Comparison of ENCODE assay signal across 9 mouse cellular contexts in the genomic region with DNA sequence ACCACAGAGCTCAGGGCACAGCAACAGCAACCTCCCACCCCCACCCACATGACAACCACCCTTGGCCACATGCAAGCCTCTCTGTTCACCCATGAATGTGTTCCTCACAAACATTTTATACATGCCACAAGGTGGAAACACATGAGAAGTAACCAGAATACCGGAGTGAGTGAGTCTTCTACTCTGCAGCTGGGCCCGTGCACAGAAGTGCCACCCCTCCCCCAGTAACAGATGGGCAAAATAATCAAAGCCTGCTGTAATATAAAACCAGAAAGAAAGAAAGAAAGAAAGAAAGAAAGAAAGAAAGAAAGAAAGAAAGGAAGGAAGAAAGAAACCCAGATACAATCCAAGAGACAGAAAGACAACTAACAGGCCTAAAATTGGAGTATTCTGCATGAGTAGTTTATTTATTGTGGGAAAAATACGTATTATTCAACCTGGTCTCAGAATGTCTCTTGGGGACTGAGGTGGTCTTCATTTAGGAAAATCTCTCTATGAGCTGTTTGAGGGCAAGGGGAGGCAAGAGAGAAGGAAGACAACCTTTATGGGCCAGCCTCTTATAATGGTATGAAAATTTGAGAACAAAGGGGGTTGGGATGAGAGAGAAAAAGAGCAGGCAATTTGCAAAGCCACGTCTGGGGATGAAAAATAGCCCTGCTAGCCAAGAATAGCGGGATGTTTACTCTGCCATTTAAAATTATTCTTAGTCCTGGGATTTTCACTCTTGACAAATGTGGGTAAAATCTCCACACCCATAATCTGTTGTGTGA.
DNase-seq lines count a peak whose midpoint lies in the region; ATAC-seq and TF ChIP-seq lines count a peak whose summit lies in the region.
"Had no signal": no experiment of that assay in that cellular context is flagged by ENCODE, and none has a peak within 500 bp of the region (broad histone marks: within the 10 kb centered on the region; RNA-seq: fewer than 3 reads in every experiment).

No protein-coding gene starts in this region.

- no peaks in the 10 kb centered on the region for H3K36me3 ChIP-seq in forebrain, embryonic 10.5 days (replicated peaks)
- H3K36me3 ChIP-seq in hindbrain, postnatal 0 days (ENCODE audit: insufficient read depth, low read length) = no peaks in the 10 kb centered on the region
- H3K36me3 ChIP-seq in neural tube, embryonic 12.5 days = no peaks in the 10 kb centered on the region

- no peak for TF ChIP-seq CTCF in Patski (IDR thresholded peaks at IDR 0.05)
- no peak for TF ChIP-seq CTCF in hindbrain, postnatal 0 days (IDR thresholded peaks at IDR 0.05; ENCODE audit: low read depth)

- 0 out of 2 replicates have a peak overlapping the region, but pooled peaks have one; percentile 0 for H3K4me2 ChIP-seq in hindbrain, postnatal 0 days (ENCODE audit: low read depth, low read length)
- peak overlapping the region; percentile 35 for H3K4me2 ChIP-seq in neural tube, embryonic 12.5 days (replicated peaks)

- POLR2A ChIA-PET in Patski (lab: Charles Lee) = no interaction called here

- peak overlapping the region; percentile 90 for H3K27ac ChIP-seq in forebrain, embryonic 10.5 days
- H3K27ac ChIP-seq in hindbrain, postnatal 0 days = peak overlapping the region; percentile 16; the same call in 1 of the 2 replicates
- peak overlapping the region; percentile 75 for H3K27ac ChIP-seq in neural tube, embryonic 12.5 days

- CTCF ChIA-PET in Patski (lab: Charles Lee) = interaction anchor here (0.6 kb wide), 1 partner anchor 110 kb away, joined by 3 read pairs; no protein-coding TSS in a partner anchor

- H3K27me3 ChIP-seq in Patski = no peaks in the 10 kb centered on the region
- H3K27me3 ChIP-seq in forebrain, embryonic 10.5 days (ENCODE audit: poor library complexity, severe bottlenecking) = no peaks in the 10 kb centered on the region
- H3K27me3 ChIP-seq in hindbrain, postnatal 0 days (ENCODE audit: insufficient read depth, low read length) = no peaks in the 10 kb centered on the region
- H3K27me3 ChIP-seq in neural tube, embryonic 12.5 days (replicated peaks) = no peaks in the 10 kb centered on the region

- peak; percentile 21 for ATAC-seq in Patski
- 0 out of 2 replicates have a peak, but pooled peaks have one; percentile 19 for ATAC-seq in hindbrain, postnatal 0 days
- ATAC-seq in neural tube, embryonic 12.5 days (ENCODE audit: low FRiP score, low read depth) = peak; percentile 64; the same call in 1 of the 2 replicates
- ATAC-seq: CD4-positive, CD25-positive, alpha-beta regulatory T cell, adult 4 months had no signal

- WGBS in forebrain, embryonic 10.5 days = 16% methylated on average over 5 of the region's 5 CpGs
- 27% methylated on average over 5 of the region's 5 CpGs for WGBS in hindbrain, postnatal 0 days
- 10% methylated on average over 5 of the region's 5 CpGs for WGBS in neural tube, embryonic 12.5 days

- peak overlapping the region; percentile 28 for H3K4me3 ChIP-seq in forebrain, embryonic 10.5 days
- H3K4me3 ChIP-seq in hindbrain, postnatal 0 days (ENCODE audit: low read length) = no peak overlapping the region
- H3K4me3 ChIP-seq in neural tube, embryonic 12.5 days = no peak overlapping the region

- in situ Hi-C loops in Patski (cut with MboI; ENCODE audit: low pct_unique_long_range_greater_than_20kb) = no loop called here

- H3K9me3 ChIP-seq in forebrain, embryonic 10.5 days = no peaks in the 10 kb centered on the region
- H3K9me3 ChIP-seq in hindbrain, postnatal 0 days (ENCODE audit: low read length) = no peaks in the 10 kb centered on the region
- no peaks in the 10 kb centered on the region for H3K9me3 ChIP-seq in neural tube, embryonic 12.5 days

- intact Hi-C loops in heart, postnatal 10 days (cut with DNase I) = no loop called here

- no peak for DNase-seq in Patski (ENCODE audit: low read depth, low spot score)
- DNase-seq in forebrain, embryonic 10.5 days (ENCODE audit: extremely low spot score, low spot score) = no peak
- no peak for DNase-seq in hindbrain, postnatal 0 days (ENCODE audit: low spot score)
- DNase-seq in layer of hippocampus, adult 11-12 months (ENCODE audit: low spot score) = no peak
- DNase-seq in heart, adult 8-10 months (ENCODE audit: low spot score) = no peak
- DNase-seq in heart, postnatal 10 days = no peak
- no peak for DNase-seq in urinary bladder, adult 2 months (ENCODE audit: low spot score)

- H3K9ac ChIP-seq in hindbrain, postnatal 0 days (replicated peaks; ENCODE audit: low read length) = no peak overlapping the region
- H3K9ac ChIP-seq in neural tube, embryonic 12.5 days = no peak overlapping the region

- peaks cover 95% of the 10 kb centered on the region for H3K4me1 ChIP-seq in forebrain, embryonic 10.5 days
- H3K4me1 ChIP-seq in hindbrain, postnatal 0 days (ENCODE audit: insufficient read depth, low read length) = peaks cover 8% of the 10 kb centered on the region; the same call in 1 of the 2 replicates
- H3K4me1 ChIP-seq in neural tube, embryonic 12.5 days = peaks cover 52% of the 10 kb centered on the region

Comparison
In these comparisons a context has a peak if more than half of its experiments do, and no peak if none do; other contexts are left out.
1. H3K27ac ChIP-seq: peak in every context shown above with its lines; median percentile 90 in forebrain, embryonic 10.5 days; 75 in neural tube, embryonic 12.5 days; 16 in hindbrain, postnatal 0 days.